Mouse (Mus musculus) erythroblast, embryonic 14.5 days (primary cell): Measurements from ENCODE around the gene Taf11. TPM values are rescaled to one million over a fixed set of nuclear protein-coding genes. Genes with fewer than 3 reads are reported as not detected.

ENCODE experiments used
- H3K27me3 ChIP-seq: 2 replicates; pipeline ENCODE4 v1.6.1; 2012; ENCODE audit warnings: inconsistent platforms; ENCODE audit not compliant: control insufficient read depth
- H3K36me3 ChIP-seq: 2 replicates; pipeline ENCODE4 v1.6.1; 2012; ENCODE audit warnings: mild to moderate bottlenecking, inconsistent platforms; ENCODE audit not compliant: control insufficient read depth
- H3K4me1 ChIP-seq: 2 replicates; pipeline ENCODE4 v1.6.1; 2012; ENCODE audit warnings: inconsistent platforms; ENCODE audit not compliant: control insufficient read depth
- H3K4me3 ChIP-seq: replicated peaks from 2 replicates; pipeline ENCODE3; 2012; ENCODE audit warnings: moderate library complexity, mild to moderate bottlenecking, inconsistent platforms
- H3K9me3 ChIP-seq: 2 replicates; pipeline ENCODE4 v1.6.1; 2012; ENCODE audit warnings: low read length, inconsistent platforms, mixed read lengths; ENCODE audit not compliant: control insufficient read depth
- GATA1 ChIP-seq: IDR thresholded peaks from 2 replicates; pipeline ENCODE4 v1.6.1; 2012; ENCODE audit warnings: low read length, inconsistent platforms, mixed read lengths
- TAL1 ChIP-seq: IDR thresholded peaks from 3 replicates; pipeline ENCODE4 v1.6.1; 2012; ENCODE audit warnings: low read length, inconsistent platforms, mixed read lengths
- polyA plus RNA-seq: library from polyadenylated mRNA; stranded (reverse); fragments of >175 nt; gene quantifications from 2 replicates; pipeline ENCODE4 v1.2.3, GENCODE M21; 2012

Gene Taf11
- polyA plus RNA-seq, 1 experiment, result 6.3 TPM

- no peak for TF ChIP-seq TAL1
- no peak for TF ChIP-seq GATA1
- Histone ChIP-seq H3K4me3 (no peak overlapping the region), H3K36me3 (no peaks in the 10 kb centered on the region), H3K27me3 (no peaks in the 10 kb centered on the region), H3K4me1 (peaks cover 6% of the 10 kb centered on the region), H3K9me3 (no peaks in the 10 kb centered on the region)
Observed at GRCm38 (mm10) chr17:27941698-27942097, 32.1 kb upstream of the Taf11 start.

- Histone ChIP-seq H3K9me3 (no peaks in the 10 kb centered on the region), H3K36me3 (no peaks in the 10 kb centered on the region), H3K4me1 (peaks cover 6% of the 10 kb centered on the region), H3K4me3 (no peak overlapping the region), H3K27me3 (no peaks in the 10 kb centered on the region)
- no peak for TF ChIP-seq TAL1
- TF ChIP-seq GATA1, result no peak
Observed at GRCm38 (mm10) chr17:27941178-27941577, 31.5 kb upstream of the Taf11 start.

- no peak overlapping the region for H3K4me3 ChIP-seq
- no peaks in the 10 kb centered on the region for H3K9me3 ChIP-seq
- no peaks in the 10 kb centered on the region for H3K36me3 ChIP-seq
- no peaks in the 10 kb centered on the region for H3K27me3 ChIP-seq
- TF ChIP-seq GATA1 (no peak), TAL1 (no peak)
- H3K4me1 ChIP-seq, result peaks cover 6% of the 10 kb centered on the region
Observed at GRCm38 (mm10) chr17:27940352-27940751, 30.7 kb upstream of the Taf11 start.

- TF ChIP-seq TAL1 (no peak), GATA1 (no peak)
- no peaks in the 10 kb centered on the region for H3K9me3 ChIP-seq
- no peaks in the 10 kb centered on the region for H3K36me3 ChIP-seq
- H3K4me3 ChIP-seq, result no peak overlapping the region
- peaks cover 6% of the 10 kb centered on the region for H3K4me1 ChIP-seq
- H3K27me3 ChIP-seq, result no peaks in the 10 kb centered on the region
Observed at GRCm38 (mm10) chr17:27939028-27939427, 29.4 kb upstream of the Taf11 start.

GRCm38 (mm10) chr17:27938121-27938754 is 28.6 kb upstream of the Taf11 start:
- H3K9me3 ChIP-seq, result no peaks in the 10 kb centered on the region
- H3K36me3 ChIP-seq, result no peaks in the 10 kb centered on the region
- peaks cover 6% of the 10 kb centered on the region for H3K4me1 ChIP-seq
- TF ChIP-seq GATA1, result no peak
- TF ChIP-seq TAL1, result no peak
- H3K4me3 ChIP-seq, result no peak overlapping the region
- H3K27me3 ChIP-seq, result no peaks in the 10 kb centered on the region

GRCm38 (mm10) chr17:27937054-27937615 is 27.5 kb upstream of the Taf11 start:
- Histone ChIP-seq H3K4me3 (no peak overlapping the region), H3K27me3 (no peaks in the 10 kb centered on the region), H3K4me1 (peaks cover 6% of the 10 kb centered on the region), H3K9me3 (no peaks in the 10 kb centered on the region), H3K36me3 (no peaks in the 10 kb centered on the region)
- TF ChIP-seq TAL1 (no peak), GATA1 (no peak)

GRCm38 (mm10) chr17:27935091-27935490 is 25.4 kb upstream of the Taf11 start:
- Histone ChIP-seq H3K36me3 (no peaks in the 10 kb centered on the region), H3K4me3 (no peak overlapping the region), H3K27me3 (no peaks in the 10 kb centered on the region), H3K9me3 (no peaks in the 10 kb centered on the region), H3K4me1 (peaks cover 2% of the 10 kb centered on the region)
- TF ChIP-seq GATA1 (no peak), TAL1 (no peak)

GRCm38 (mm10) chr17:27934136-27934910 is 24.7 kb upstream of the Taf11 start:
- no peak for TF ChIP-seq GATA1
- H3K4me1 ChIP-seq, result no peaks in the 10 kb centered on the region
- H3K36me3 ChIP-seq, result no peaks in the 10 kb centered on the region
- H3K4me3 ChIP-seq, result no peak overlapping the region
- no peaks in the 10 kb centered on the region for H3K9me3 ChIP-seq
- H3K27me3 ChIP-seq, result no peaks in the 10 kb centered on the region

GRCm38 (mm10) chr17:27931826-27932225 is 22.2 kb upstream of the Taf11 start:
- H3K4me3 ChIP-seq, result no peak overlapping the region
- no peak for TF ChIP-seq GATA1
- TF ChIP-seq TAL1, result no peak
- no peaks in the 10 kb centered on the region; the same call in 1 of the 2 replicates for H3K4me1 ChIP-seq
- H3K9me3 ChIP-seq, result no peaks in the 10 kb centered on the region
- no peaks in the 10 kb centered on the region for H3K36me3 ChIP-seq
- H3K27me3 ChIP-seq, result no peaks in the 10 kb centered on the region
